Mouse (Mus musculus) limb, embryonic 13.5 days (tissue): ENCODE results near the gene Atp8b5. TPM values are rescaled to one million over a fixed set of nuclear protein-coding genes. Genes with fewer than 3 reads are reported as not detected.
A peak's percentile ranks its signal among the peaks of the same experiment; 100 is the strongest.

Experiments used
- ATAC-seq: fragments of 200-750 bp; cut with Nextera tagmentation; 2 replicates; pipeline ENCODE4 v1.8.0; 2017; ENCODE audit warnings: low read depth, moderate number of reproducible peaks, moderate TSS enrichment; ENCODE audit not compliant: low FRiP score
- H3K27ac ChIP-seq: fragments of 300-500 bp; sonication (generic); 2 replicates; pipeline ENCODE4 v1.5.1; 2015; ENCODE audit warnings: inconsistent platforms, mild to moderate bottlenecking, moderate library complexity
- H3K27me3 ChIP-seq: fragments of 300-500 bp; sonication (generic); 2 replicates; pipeline ENCODE4 v1.6.1; 2015; ENCODE audit warnings: mild to moderate bottlenecking, inconsistent platforms
- H3K36me3 ChIP-seq: fragments of 300-500 bp; sonication (generic); 2 replicates; pipeline ENCODE4 v1.6.1; 2015; ENCODE audit warnings: inconsistent platforms, mild to moderate bottlenecking, moderate library complexity
- H3K4me1 ChIP-seq: fragments of 300-500 bp; sonication (generic); 2 replicates; pipeline ENCODE4 v1.6.1; 2015; ENCODE audit warnings: inconsistent platforms
- H3K4me2 ChIP-seq: fragments of 300-500 bp; sonication (generic); replicated peaks from 2 replicates; pipeline ENCODE4 v1.6.1; 2015; ENCODE audit warnings: inconsistent platforms, mild to moderate bottlenecking, moderate library complexity
- H3K4me3 ChIP-seq: fragments of 300-500 bp; sonication (generic); 2 replicates; pipeline ENCODE4 v1.5.1; 2015; ENCODE audit warnings: moderate library complexity, mild to moderate bottlenecking, inconsistent platforms
- H3K9ac ChIP-seq: fragments of 300-500 bp; sonication (generic); 2 replicates; pipeline ENCODE4 v1.6.1; 2015; ENCODE audit warnings: mild to moderate bottlenecking, inconsistent platforms
- H3K9me3 ChIP-seq: fragments of 300-500 bp; sonication (generic); 2 replicates; pipeline ENCODE4 v1.6.1; 2016; ENCODE audit warnings: inconsistent platforms
- WGBS: fragments of 180-500 bp; shearing (Covaris S2); methylation state at CpG from one replicate; pipeline ENCODE4 v1.1.7; 2015; 5-methylcytosine and 5-hydroxymethylcytosine counted together
- polyA plus RNA-seq: library from polyadenylated mRNA; unstranded; fragments of >200 nt; fragmentation: Nextera tagmentation; extraction: Ambion mirVana; gene quantifications from 2 replicates; pipeline ENCODE4 v1.2.1, GENCODE M21; 2015

Atp8b5 gene
- polyA plus RNA-seq, 1 experiment from 2014 or later, result 0.71 TPM

GRCm38 (mm10) chr4:43371406-43371805, 104.4 kb downstream of the Atp8b5 start:
- no peak overlapping the region for H3K27ac ChIP-seq
- H3K4me3 ChIP-seq, result no peak overlapping the region
- H3K36me3 ChIP-seq, result no peaks in the 10 kb centered on the region
- no peak for ATAC-seq
- H3K9ac ChIP-seq, result no peak overlapping the region
- 58% methylated on average over 11 of the region's 11 CpGs for WGBS
- H3K27me3 ChIP-seq, result no peaks in the 10 kb centered on the region
- no peaks in the 10 kb centered on the region for H3K4me1 ChIP-seq
- H3K4me2 ChIP-seq, result no peak overlapping the region
- no peaks in the 10 kb centered on the region for H3K9me3 ChIP-seq

- no peak overlapping the region for H3K4me2 ChIP-seq
- no peak overlapping the region for H3K27ac ChIP-seq
- no peaks in the 10 kb centered on the region for H3K9me3 ChIP-seq
- no peaks in the 10 kb centered on the region for H3K4me1 ChIP-seq
- no peaks in the 10 kb centered on the region for H3K36me3 ChIP-seq
- no peak overlapping the region for H3K4me3 ChIP-seq
- 76% methylated on average over 4 of the region's 4 CpGs for WGBS
- no peak for ATAC-seq
- H3K9ac ChIP-seq, result no peak overlapping the region
- no peaks in the 10 kb centered on the region for H3K27me3 ChIP-seq
Observed at GRCm38 (mm10) chr4:43372155-43372554, 105.2 kb downstream of the Atp8b5 start.

GRCm38 (mm10) chr4:43374266-43374665, 107.3 kb downstream of the Atp8b5 start:
- H3K9me3 ChIP-seq, result no peaks in the 10 kb centered on the region
- no peak overlapping the region for H3K27ac ChIP-seq
- no peak overlapping the region for H3K4me3 ChIP-seq
- no peak overlapping the region for H3K9ac ChIP-seq
- 88% methylated on average over 4 of the region's 4 CpGs for WGBS
- H3K4me2 ChIP-seq, result no peak overlapping the region
- no peaks in the 10 kb centered on the region for H3K27me3 ChIP-seq
- H3K36me3 ChIP-seq, result no peaks in the 10 kb centered on the region
- no peak for ATAC-seq
- H3K4me1 ChIP-seq, result no peaks in the 10 kb centered on the region

- 94% methylated on average over 6 of the region's 6 CpGs for WGBS
- Histone ChIP-seq H3K4me1 (peaks cover 18% of the 10 kb centered on the region), H3K27me3 (peaks cover 14% of the 10 kb centered on the region), H3K9ac (no peak overlapping the region), H3K4me3 (no peak overlapping the region), H3K36me3 (no peaks in the 10 kb centered on the region), H3K9me3 (no peaks in the 10 kb centered on the region), H3K4me2 (no peak overlapping the region), H3K27ac (no peak overlapping the region)
- ATAC-seq, result no peak
Observed at GRCm38 (mm10) chr4:43379601-43380000, 112.6 kb downstream of the Atp8b5 start.

- H3K4me1 ChIP-seq, result peaks cover 18% of the 10 kb centered on the region
- H3K27ac ChIP-seq, result no peak overlapping the region
- peak overlapping the region; percentile 84 for H3K9ac ChIP-seq
- no peak for ATAC-seq
- peak overlapping the region; percentile 88 for H3K4me2 ChIP-seq
- H3K4me3 ChIP-seq, result peak overlapping the region; percentile 73
- no peaks in the 10 kb centered on the region for H3K9me3 ChIP-seq
- WGBS, result 44% methylated on average over 10 of the region's 10 CpGs
- no peaks in the 10 kb centered on the region for H3K36me3 ChIP-seq
- peaks cover 14% of the 10 kb centered on the region for H3K27me3 ChIP-seq
Observed at GRCm38 (mm10) chr4:43380951-43381350, 114.0 kb downstream of the Atp8b5 start.

- Histone ChIP-seq H3K36me3 (no peaks in the 10 kb centered on the region), H3K4me1 (peaks cover 18% of the 10 kb centered on the region), H3K4me2 (peak within 1 kb of the TSS; percentile 88), H3K9ac (peak within 1 kb of the TSS; percentile 84), H3K27me3 (peaks cover 14% of the 10 kb centered on the region), H3K27ac (no peak within 1 kb of the TSS), H3K4me3 (peak within 1 kb of the TSS; percentile 73), H3K9me3 (no peaks in the 10 kb centered on the region)
- ATAC-seq, result peak; percentile 96
- under 1% methylated on average over 62 of the region's 63 CpGs for WGBS
Observed at GRCm38 (mm10) chr4:43381408-43382154, 114.6 kb downstream of the Atp8b5 start, which contains the start of gene Rusc2. TSS of gene Rusc2 (plus strand) at chr4:43381979.

GRCm38 (mm10) chr4:43382155-43383020, 115.4 kb downstream of the Atp8b5 start:
- 6% methylated on average over 29 of the region's 33 CpGs for WGBS
- no peak overlapping the region for H3K27ac ChIP-seq
- peak overlapping the region; percentile 73 for H3K4me3 ChIP-seq

GRCm38 (mm10) chr4:43383246-43384082, 116.5 kb downstream of the Atp8b5 start:
- WGBS, result 68% methylated on average over 11 of the region's 11 CpGs
- H3K36me3 ChIP-seq, result no peaks in the 10 kb centered on the region
- no peak overlapping the region for H3K4me3 ChIP-seq
- H3K4me2 ChIP-seq, result peak overlapping the region; percentile 88; the same call in 1 of the 2 replicates
- no peaks in the 10 kb centered on the region for H3K9me3 ChIP-seq
- H3K9ac ChIP-seq, result no peak overlapping the region
- H3K27me3 ChIP-seq, result peaks cover 14% of the 10 kb centered on the region
- H3K4me1 ChIP-seq, result peaks cover 18% of the 10 kb centered on the region
- no peak for ATAC-seq
- no peak overlapping the region for H3K27ac ChIP-seq

More at GRCm38 (mm10) chr4:43382155-43383020, 115.4 kb downstream of the Atp8b5 start:
- Histone ChIP-seq H3K4me2 (peak overlapping the region; percentile 88), H3K9ac (peak overlapping the region; percentile 84), H3K36me3 (no peaks in the 10 kb centered on the region), H3K27me3 (peaks cover 14% of the 10 kb centered on the region), H3K4me1 (peaks cover 18% of the 10 kb centered on the region), H3K9me3 (no peaks in the 10 kb centered on the region)
- ATAC-seq, result peak; percentile 81

DNA sequence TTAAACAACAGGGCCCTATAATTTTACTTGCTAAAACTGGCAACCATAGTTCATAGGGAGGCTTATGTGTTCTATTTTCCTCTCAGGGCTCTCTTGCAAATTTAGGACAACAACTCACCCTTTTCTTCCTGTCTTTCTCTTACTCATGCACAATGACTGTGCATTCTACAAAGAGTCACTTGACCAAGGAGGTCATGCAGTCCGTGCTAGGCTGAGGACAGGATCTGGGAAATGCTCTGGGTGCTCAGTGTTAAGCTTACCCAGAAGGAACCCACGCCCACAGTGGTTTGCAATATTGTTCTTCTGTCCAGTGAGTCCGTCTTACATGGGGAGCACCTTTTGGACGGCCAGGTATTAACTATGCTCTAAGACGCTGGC, 117.1 kb downstream of the Atp8b5 start:
- no peak for ATAC-seq
- H3K27me3 ChIP-seq, result peaks cover 14% of the 10 kb centered on the region

GRCm38 (mm10) chr4:43384541-43384940, 117.6 kb downstream of the Atp8b5 start:
- Histone ChIP-seq H3K4me3 (no peak overlapping the region), H3K9ac (no peak overlapping the region), H3K27ac (no peak overlapping the region), H3K9me3 (no peaks in the 10 kb centered on the region), H3K27me3 (peaks cover 14% of the 10 kb centered on the region), H3K4me2 (no peak overlapping the region), H3K4me1 (peaks cover 18% of the 10 kb centered on the region), H3K36me3 (no peaks in the 10 kb centered on the region)
- WGBS, result 87% methylated on average over 3 of the region's 3 CpGs
- no peak for ATAC-seq

More for the DNA sequence above, 117.1 kb downstream of the Atp8b5 start:
- no peak overlapping the region for H3K4me3 ChIP-seq
- H3K4me1 ChIP-seq, result peaks cover 18% of the 10 kb centered on the region
- no peaks in the 10 kb centered on the region for H3K9me3 ChIP-seq
- H3K27ac ChIP-seq, result no peak overlapping the region
- H3K4me2 ChIP-seq, result no peak overlapping the region
- 81% methylated on average over 5 of the region's 5 CpGs for WGBS
- no peaks in the 10 kb centered on the region for H3K36me3 ChIP-seq
- no peak overlapping the region for H3K9ac ChIP-seq

DNA sequence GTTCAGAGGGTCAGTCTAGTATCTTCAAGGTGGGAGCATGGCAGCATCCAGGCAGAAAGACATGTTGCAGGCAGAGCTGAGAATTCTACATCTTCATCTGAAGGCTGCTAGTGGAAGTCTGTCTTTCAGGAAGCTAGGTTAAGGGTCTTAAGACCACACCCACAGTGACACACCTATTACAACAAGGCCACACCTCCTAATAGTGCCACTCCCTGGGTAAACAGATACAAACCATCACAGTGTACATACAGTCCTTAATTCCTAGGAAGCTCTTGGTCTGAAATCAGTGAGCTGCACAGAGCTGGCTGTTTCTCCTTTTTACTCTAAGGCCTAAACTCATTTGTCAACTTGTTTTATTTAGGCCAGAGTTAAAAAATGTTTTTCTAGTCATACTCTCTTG, 120.0 kb downstream of the Atp8b5 start:
- Histone ChIP-seq H3K36me3 (no peaks in the 10 kb centered on the region), H3K27me3 (no peaks in the 10 kb centered on the region), H3K9ac (no peak overlapping the region), H3K27ac (no peak overlapping the region), H3K4me3 (no peak overlapping the region), H3K4me1 (peaks cover 9% of the 10 kb centered on the region), H3K4me2 (no peak overlapping the region), H3K9me3 (no peaks in the 10 kb centered on the region)
- ATAC-seq, result no peak
